Mouse (Mus musculus) kidney, embryonic 16.5 days (tissue): ENCODE data around the gene Tet3. TPM values are rescaled to one million over a fixed set of nuclear protein-coding genes. Genes with fewer than 3 reads are reported as not detected.

Source experiments
- ATAC-seq: fragments of 200-750 bp; cut with Nextera tagmentation; 2 replicates; pipeline ENCODE4 v1.8.0; 2017; ENCODE audit warnings: moderate TSS enrichment; ENCODE audit not compliant: low FRiP score, low TSS enrichment
- H3K27ac ChIP-seq: fragments of 300-500 bp; sonication (generic); 2 replicates; pipeline ENCODE4 v1.5.1; 2014; ENCODE audit warnings: low read length
- H3K27me3 ChIP-seq: fragments of 300-500 bp; sonication (generic); 2 replicates; pipeline ENCODE4 v1.6.1; 2014; ENCODE audit warnings: low read length, control low read depth, mixed read lengths; ENCODE audit not compliant: insufficient read depth
- H3K36me3 ChIP-seq: fragments of 300-500 bp; sonication (generic); 2 replicates; pipeline ENCODE4 v1.6.1; 2014; ENCODE audit warnings: low read length, control low read depth, mixed read lengths; ENCODE audit not compliant: insufficient read depth
- H3K4me1 ChIP-seq: fragments of 300-500 bp; sonication (generic); 2 replicates; pipeline ENCODE4 v1.6.1; 2014; ENCODE audit warnings: low read length, control low read depth, mixed read lengths; ENCODE audit not compliant: insufficient read depth
- H3K4me2 ChIP-seq: fragments of 300-500 bp; sonication (generic); replicated peaks from 2 replicates; pipeline ENCODE4 v1.6.1; 2014; ENCODE audit warnings: low read depth, low read length
- H3K4me3 ChIP-seq: fragments of 300-500 bp; sonication (generic); 2 replicates; pipeline ENCODE4 v1.5.1; 2014; ENCODE audit warnings: mild to moderate bottlenecking, low read length
- H3K9ac ChIP-seq: fragments of 300-500 bp; sonication (generic); replicated peaks from 2 replicates; pipeline ENCODE4 v1.6.1; 2014; ENCODE audit warnings: low read length
- H3K9me3 ChIP-seq: fragments of 300-500 bp; sonication (generic); 2 replicates; pipeline ENCODE4 v1.6.1; 2016; ENCODE audit warnings: low read length, control low read depth
- WGBS: fragments of 180-500 bp; shearing (Covaris S2); extraction: QIAGEN DNeasy Blood & Tissue Kit; methylation state at CpG from one replicate; pipeline ENCODE4 v1.1.7; 2014; 5-methylcytosine and 5-hydroxymethylcytosine counted together
- polyA plus RNA-seq: library from polyadenylated mRNA; unstranded; fragments of >200 nt; fragmentation: Nextera tagmentation; extraction: Ambion mirVana; gene quantifications from 2 replicates; pipeline ENCODE4 v1.2.1, GENCODE M21; 2015

The Tet3 gene
- polyA plus RNA-seq, 1 experiment from 2014 or later: 48.9 TPM

- Histone ChIP-seq H3K4me1 (peaks cover 69% of the 10 kb centered on the region), H3K9me3 (no peaks in the 10 kb centered on the region), H3K36me3 (no peaks in the 10 kb centered on the region), H3K4me2 (peak overlapping the region; percentile 92), H3K27ac (peak overlapping the region; percentile 95), H3K4me3 (peak overlapping the region; percentile 77), H3K9ac (peak overlapping the region; percentile 96), H3K27me3 (no peaks in the 10 kb centered on the region)
- peak; percentile 14; the same call in 1 of the 2 replicates for ATAC-seq
- WGBS: under 1% methylated on average over 33 of the region's 41 CpGs
These were observed 3.4 kb downstream of the Tet3 start for GRCm38 (mm10) chr6:83455328-83456130.

GRCm38 (mm10) chr6:83453706-83454105, 5.2 kb downstream of the Tet3 start:
- H3K9me3 ChIP-seq: no peaks in the 10 kb centered on the region
- H3K4me1 ChIP-seq: peaks cover 78% of the 10 kb centered on the region
- 28% methylated on average over 11 of the region's 11 CpGs for WGBS
- no peak overlapping the region for H3K27ac ChIP-seq
- H3K4me2 ChIP-seq: peak overlapping the region; percentile 92
- ATAC-seq: no peak
- H3K9ac ChIP-seq: peak overlapping the region; percentile 96; the same call in 1 of the 2 replicates
- H3K4me3 ChIP-seq: peak overlapping the region; percentile 77
- H3K36me3 ChIP-seq: no peaks in the 10 kb centered on the region
- no peaks in the 10 kb centered on the region for H3K27me3 ChIP-seq

- peak overlapping the region; percentile 50 for H3K27ac ChIP-seq
- ATAC-seq: no peak
- peaks cover 10% of the 10 kb centered on the region; the same call in 1 of the 2 replicates for H3K36me3 ChIP-seq
- H3K4me1 ChIP-seq: peaks cover 82% of the 10 kb centered on the region
- peak overlapping the region; percentile 9; the same call in 1 of the 2 replicates for H3K9ac ChIP-seq
- WGBS: 31% methylated on average over 9 of the region's 9 CpGs
- no peaks in the 10 kb centered on the region for H3K27me3 ChIP-seq
- H3K4me3 ChIP-seq: no peak overlapping the region
- no peaks in the 10 kb centered on the region for H3K9me3 ChIP-seq
- H3K4me2 ChIP-seq: peak overlapping the region; percentile 21
These were observed 8.2 kb downstream of the Tet3 start for GRCm38 (mm10) chr6:83450451-83451303.

DNA sequence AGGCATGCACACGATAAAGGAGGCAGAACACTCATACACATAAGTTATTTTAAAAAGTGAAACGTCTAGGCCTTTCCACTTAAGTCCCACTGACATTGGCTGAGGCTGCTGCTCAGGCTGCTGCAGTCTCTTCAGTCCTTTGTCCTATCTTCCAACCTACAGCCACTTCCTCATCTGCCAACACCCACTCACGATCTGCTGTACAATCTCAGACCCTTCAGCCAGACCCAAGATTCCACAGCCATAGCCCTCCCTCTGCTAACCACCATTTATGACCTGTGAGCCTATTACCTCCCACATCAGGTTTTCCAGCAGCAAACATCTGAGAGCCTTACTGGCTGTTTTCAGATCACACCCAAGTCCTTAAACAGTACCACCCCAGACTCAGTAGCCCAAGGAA, 9.4 kb downstream of the Tet3 start:
- Histone ChIP-seq H3K27ac (peak overlapping the region; percentile 51; the same call in 1 of the 2 replicates), H3K9ac (no peak overlapping the region), H3K4me3 (no peak overlapping the region), H3K4me1 (peaks cover 82% of the 10 kb centered on the region), H3K4me2 (peak overlapping the region; percentile 11; the same call in 1 of the 2 replicates), H3K27me3 (no peaks in the 10 kb centered on the region), H3K36me3 (peaks cover 10% of the 10 kb centered on the region; the same call in 1 of the 2 replicates), H3K9me3 (no peaks in the 10 kb centered on the region)
- no peak for ATAC-seq
- 40% methylated on average over 3 of the region's 3 CpGs for WGBS

DNA sequence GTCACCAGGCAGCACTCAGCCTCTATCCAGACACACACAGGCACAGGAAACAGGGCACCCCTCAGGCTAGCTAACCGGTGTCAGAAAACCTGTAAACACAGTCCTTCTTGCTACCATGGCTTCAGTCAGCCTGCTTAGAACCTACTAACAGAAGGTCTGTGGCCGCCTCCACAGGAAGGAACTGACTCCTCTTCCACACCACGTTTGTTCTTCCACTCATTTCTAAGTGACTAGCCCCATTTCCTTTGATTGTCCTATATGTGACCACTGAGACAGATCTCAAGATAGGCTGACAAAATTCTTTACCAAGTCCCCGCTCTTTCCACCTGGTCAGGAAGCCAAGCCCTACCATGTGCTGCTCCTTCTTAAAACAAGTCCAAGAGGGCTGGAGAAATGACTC, 10.0 kb downstream of the Tet3 start:
- H3K27me3 ChIP-seq: no peaks in the 10 kb centered on the region
- peaks cover 10% of the 10 kb centered on the region; the same call in 1 of the 2 replicates for H3K36me3 ChIP-seq
- H3K4me1 ChIP-seq: peaks cover 82% of the 10 kb centered on the region
- 0 out of 2 replicates have a peak overlapping the region, but pooled peaks have one; percentile 11 for H3K4me2 ChIP-seq
- no peaks in the 10 kb centered on the region for H3K9me3 ChIP-seq
- H3K9ac ChIP-seq: peak overlapping the region; percentile 15; the same call in 1 of the 2 replicates
- ATAC-seq: no peak
- 71% methylated on average over 4 of the region's 4 CpGs for WGBS
- H3K4me3 ChIP-seq: no peak overlapping the region
- 0 out of 2 replicates have a peak overlapping the region, but pooled peaks have one; percentile 51 for H3K27ac ChIP-seq

DNA sequence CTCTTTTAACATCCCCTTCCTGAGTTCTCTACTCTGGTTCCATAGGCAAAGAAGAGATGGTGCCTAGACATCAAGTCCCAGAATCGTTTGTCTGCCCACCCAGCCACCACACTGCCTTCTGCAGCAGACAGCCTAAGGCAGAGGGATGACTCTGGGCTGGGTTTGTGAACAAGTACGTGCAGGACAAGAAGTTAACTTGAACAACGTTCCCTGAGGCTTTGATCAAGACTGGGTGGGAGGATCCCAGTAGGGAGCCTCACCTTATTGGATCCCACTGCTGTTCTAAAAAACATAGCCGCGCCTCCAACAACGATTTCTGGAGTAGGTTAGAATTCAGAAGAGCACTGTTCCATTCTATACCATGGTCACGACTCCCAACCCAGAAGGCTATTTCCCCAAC, 11.9 kb downstream of the Tet3 start:
- Histone ChIP-seq H3K4me1 (peaks cover 83% of the 10 kb centered on the region), H3K9me3 (no peaks in the 10 kb centered on the region), H3K4me2 (no peak overlapping the region), H3K27ac (no peak overlapping the region), H3K27me3 (no peaks in the 10 kb centered on the region), H3K9ac (no peak overlapping the region), H3K4me3 (no peak overlapping the region), H3K36me3 (peaks cover 10% of the 10 kb centered on the region; the same call in 1 of the 2 replicates)
- no peak for ATAC-seq
- 70% methylated on average over 7 of the region's 7 CpGs for WGBS

DNA sequence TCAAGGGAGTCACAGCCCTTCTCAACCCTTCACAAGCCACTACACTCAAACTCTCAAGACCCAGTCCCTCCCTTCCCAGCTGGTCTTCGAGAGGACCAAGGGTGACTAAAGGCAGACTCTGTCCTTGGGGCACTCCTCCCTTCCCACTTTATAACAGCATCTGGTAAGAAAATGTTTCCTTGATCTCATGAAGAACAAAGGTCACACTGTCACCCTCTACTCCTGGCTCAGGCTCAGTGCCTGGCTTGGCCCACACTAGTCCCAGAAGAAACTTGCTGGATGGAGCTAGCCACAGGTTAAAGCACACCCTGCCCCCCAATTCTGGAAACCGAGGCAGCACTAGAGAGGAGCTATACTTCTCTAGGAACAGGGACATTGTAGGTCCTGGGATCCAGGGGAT, 13.1 kb downstream of the Tet3 start:
- no peak overlapping the region for H3K27ac ChIP-seq
- no peaks in the 10 kb centered on the region for H3K27me3 ChIP-seq
- no peak overlapping the region for H3K9ac ChIP-seq
- H3K9me3 ChIP-seq: no peaks in the 10 kb centered on the region
- no peak overlapping the region for H3K4me3 ChIP-seq
- 57% methylated on average over 2 of the region's 2 CpGs for WGBS
- no peak overlapping the region for H3K4me2 ChIP-seq
- H3K36me3 ChIP-seq: peaks cover 10% of the 10 kb centered on the region; the same call in 1 of the 2 replicates
- peaks cover 75% of the 10 kb centered on the region for H3K4me1 ChIP-seq
- no peak for ATAC-seq

- Histone ChIP-seq H3K9me3 (no peaks in the 10 kb centered on the region), H3K36me3 (peaks cover 14% of the 10 kb centered on the region; the same call in 1 of the 2 replicates), H3K4me3 (peak overlapping the region; percentile 12; the same call in 1 of the 2 replicates), H3K4me2 (peak overlapping the region; percentile 73), H3K9ac (peak overlapping the region; percentile 18; the same call in 1 of the 2 replicates), H3K27me3 (no peaks in the 10 kb centered on the region), H3K27ac (peak overlapping the region; percentile 92), H3K4me1 (peaks cover 73% of the 10 kb centered on the region)
- peak; percentile 74 for ATAC-seq
- 2% methylated on average over 13 of the region's 13 CpGs for WGBS
These were observed 15.2 kb downstream of the Tet3 start for GRCm38 (mm10) chr6:83443441-83444340.

- Histone ChIP-seq H3K27me3 (no peaks in the 10 kb centered on the region), H3K4me3 (peak overlapping the region; percentile 77), H3K4me1 (peaks cover 82% of the 10 kb centered on the region), H3K4me2 (peak overlapping the region; percentile 73), H3K9ac (peak overlapping the region; percentile 77), H3K36me3 (peaks cover 16% of the 10 kb centered on the region; the same call in 1 of the 2 replicates), H3K27ac (peak overlapping the region; percentile 92), H3K9me3 (no peaks in the 10 kb centered on the region)
- 24% methylated on average over 3 of the region's 3 CpGs for WGBS
- ATAC-seq: no peak
These were observed 16.2 kb downstream of the Tet3 start for GRCm38 (mm10) chr6:83442639-83443038.
